Comparison of ENCODE assay signal across 8 mouse cellular contexts in genomic region chr12:77238531-77239389, GRCm38 (mm10). TPM values are rescaled to one million over a fixed set of nuclear protein-coding genes. Genes with fewer than 3 reads are reported as not detected.
DNase-seq lines count a peak whose midpoint lies in the region; ATAC-seq lines count a peak whose summit lies in the region.

No protein-coding gene starts in this region.

- intact Hi-C loops in left cerebral cortex, postnatal 4 days (cut with DNase I): loop anchor here (5.0 kb wide), 3 partner anchors 231 to 849 kb away; no protein-coding TSS in a partner anchor

- no peaks in the 10 kb centered on the region for H3K36me3 ChIP-seq in embryonic facial prominence, embryonic 10.5 days (replicated peaks)
- no peaks in the 10 kb centered on the region for H3K36me3 ChIP-seq in midbrain, embryonic 11.5 days (ENCODE audit: control insufficient read depth, insufficient read depth, low read length)

- 0 out of 2 replicates have a peak, but pooled peaks cover 4% of the 10 kb centered on the region for H3K27me3 ChIP-seq in embryonic facial prominence, embryonic 10.5 days (replicated peaks; ENCODE audit: low read depth, poor library complexity, severe bottlenecking)
- H3K27me3 ChIP-seq in midbrain, embryonic 11.5 days (ENCODE audit: control insufficient read depth, insufficient read depth, low read length): no peaks in the 10 kb centered on the region

- peak overlapping the region; percentile 92 for H3K4me3 ChIP-seq in embryonic facial prominence, embryonic 10.5 days
- H3K4me3 ChIP-seq in midbrain, embryonic 11.5 days (ENCODE audit: low read depth, low read length): peak overlapping the region; percentile 83

- H3K4me2 ChIP-seq in midbrain, embryonic 11.5 days: peak overlapping the region; percentile 87

- H3K9ac ChIP-seq in midbrain, embryonic 11.5 days (ENCODE audit: low read length): peak overlapping the region; percentile 94

- ATAC-seq in midbrain, embryonic 11.5 days (ENCODE audit: low FRiP score): peak; percentile 96

- H3K9me3 ChIP-seq in embryonic facial prominence, embryonic 10.5 days: no peaks in the 10 kb centered on the region
- no peaks in the 10 kb centered on the region for H3K9me3 ChIP-seq in midbrain, embryonic 11.5 days (ENCODE audit: control insufficient read depth, low read length)

- peak; percentile 95 for DNase-seq in adrenal gland, postnatal 14 days
- DNase-seq in embryonic facial prominence, embryonic 10.5 days (ENCODE audit: low spot score): peak; percentile 95
- DNase-seq in heart, adult 11 months: peak; percentile 100
- DNase-seq in kidney, adult 11 months: peak; percentile 92
- DNase-seq in left cerebral cortex, postnatal 4 days: peak; percentile 97
- peak; percentile 99 for DNase-seq in midbrain, embryonic 11.5 days (ENCODE audit: low spot score, missing footprints)
- DNase-seq in right cerebral cortex, postnatal 4 days: peak; percentile 91
- peak; percentile 90 for DNase-seq in yolk sac, embryonic 10.5 days (ENCODE audit: low spot score)

- under 1% methylated on average over 120 of the region's 120 CpGs for WGBS in embryonic facial prominence, embryonic 10.5 days
- WGBS in midbrain, embryonic 11.5 days: under 1% methylated on average over 99 of the region's 120 CpGs

- peaks cover 14% of the 10 kb centered on the region for H3K4me1 ChIP-seq in embryonic facial prominence, embryonic 10.5 days
- H3K4me1 ChIP-seq in midbrain, embryonic 11.5 days (ENCODE audit: control insufficient read depth, insufficient read depth, low read length): peaks cover 6% of the 10 kb centered on the region; the same call in 1 of the 2 replicates

- H3K27ac ChIP-seq in embryonic facial prominence, embryonic 10.5 days (replicated peaks): peak overlapping the region; percentile 97
- peak overlapping the region; percentile 94 for H3K27ac ChIP-seq in midbrain, embryonic 11.5 days (ENCODE audit: low read depth, low read length)

RNA-seq across cellular contexts. Expression of gene Fut8, which starts 0.8 kb away (rescaled TPM):
- total RNA-seq in adrenal gland, postnatal 14 days (2021): 41.2 and 46.0 TPM in 2 replicates
- 24.6 and 26.0 TPM in 2 replicates for polyA plus RNA-seq in embryonic facial prominence, embryonic 10.5 days (2016; fragmentation: Nextera tagmentation; extraction: Ambion mirVana)
- 10 to 100 TPM; 85.9 to 93.8 TPM for total RNA-seq in left cerebral cortex, postnatal 4 days (2021)
- polyA plus RNA-seq in midbrain, embryonic 11.5 days (2014; fragmentation: Nextera tagmentation; extraction: Ambion mirVana): 34.7 and 35.7 TPM in 2 replicates

Comparison
In these comparisons a context has a peak if more than half of its experiments do, and no peak if none do; other contexts are left out.
1. Peak in every context shown above with its lines: DNase-seq, ATAC-seq, H3K4me3 ChIP-seq and H3K27ac ChIP-seq.